Mouse (Mus musculus) urinary bladder, postnatal 36 days (tissue): ENCODE measurements around the gene Tmem11.
A peak's percentile ranks its signal among the peaks of the same experiment; 100 is the strongest.
"Not testable (repeated sequence)": the region's sequence is repeated elsewhere in the genome, so short reads cannot be mapped to it uniquely, and the experiment has no call there.

Experiments
- DNase-seq, 2 experiments: peaks; one replicate each; pipeline ENCODE4 v3.0.0; 2022; ENCODE audit warnings: low spot score in 2 of 2, mixed read lengths in 1 of 2

Gene Tmem11

GRCm38 (mm10) chr11:60886986-60887385 lies 7.9 kb upstream of the Tmem11 start:
- DNase-seq = not testable (repeated sequence)

GRCm38 (mm10) chr11:60882386-60882785 lies 3.3 kb upstream of the Tmem11 start:
- DNase-seq = no peak

- DNase-seq = no peak
Observed at GRCm38 (mm10) chr11:60880559-60880958, 1.5 kb upstream of the Tmem11 start.

GRCm38 (mm10) chr11:60879423-60879822 lies 351 bp upstream of the Tmem11 start:
- peak; percentile 18 to 41 for DNase-seq

- peak; percentile 44 to 51 for DNase-seq
Observed at GRCm38 (mm10) chr11:60878056-60878612, 938 bp downstream of the Tmem11 start.

GRCm38 (mm10) chr11:60873101-60873500 lies 6.0 kb downstream of the Tmem11 start:
- no peak for DNase-seq

GRCm38 (mm10) chr11:60871409-60871808 lies 7.7 kb downstream of the Tmem11 start:
- DNase-seq = no peak

GRCm38 (mm10) chr11:60869471-60869870 lies 9.6 kb downstream of the Tmem11 start:
- not testable (repeated sequence) for DNase-seq

GRCm38 (mm10) chr11:60867904-60868303 lies 11.2 kb downstream of the Tmem11 start:
- DNase-seq = no peak

- no peak for DNase-seq
Observed at GRCm38 (mm10) chr11:60867456-60867855, 11.6 kb downstream of the Tmem11 start.

- DNase-seq = no peak
Observed at GRCm38 (mm10) chr11:60866021-60866420, 13.1 kb downstream of the Tmem11 start.

- DNase-seq = peak; percentile 7 to 28
Observed at GRCm38 (mm10) chr11:60864916-60865315, 14.2 kb downstream of the Tmem11 start.

GRCm38 (mm10) chr11:60864166-60864565 lies 14.9 kb downstream of the Tmem11 start:
- no peak for DNase-seq

- DNase-seq = no peak
Observed at GRCm38 (mm10) chr11:60863196-60863595, 15.9 kb downstream of the Tmem11 start.

- no peak for DNase-seq
Observed at GRCm38 (mm10) chr11:60861993-60862392, 17.1 kb downstream of the Tmem11 start.

- no peak for DNase-seq
Observed at GRCm38 (mm10) chr11:60856587-60856986, 22.5 kb downstream of the Tmem11 start.

- DNase-seq = no peak
Observed at GRCm38 (mm10) chr11:60845415-60845814, 33.7 kb downstream of the Tmem11 start.

- no peak for DNase-seq
Observed at GRCm38 (mm10) chr11:60843412-60843811, 35.7 kb downstream of the Tmem11 start.

GRCm38 (mm10) chr11:60841467-60842200 lies 37.4 kb downstream of the Tmem11 start:
- DNase-seq = peak in 1 of 2 experiments; percentile 33

- peak in 1 of 2 experiments; percentile 22 for DNase-seq
Observed at GRCm38 (mm10) chr11:60837644-60838406, 41.2 kb downstream of the Tmem11 start.

- DNase-seq = no peak
Observed at GRCm38 (mm10) chr11:60836897-60837296, 42.2 kb downstream of the Tmem11 start.

- DNase-seq = peak; percentile 74 to 82
Observed at GRCm38 (mm10) chr11:60830433-60831052, 48.5 kb downstream of the Tmem11 start, which contains the start of gene Dhrs7b. Gene Dhrs7b (plus strand): TSS chr11:60830631.
